Mouse (Mus musculus) cerebellum, adult 11 months (tissue): ENCODE measurements at regions not wholly inside any gene's neighbourhood (a gene's known extent, or its start where the extent isn't known, plus 50 kb on each side); places are given as distances from the start of the nearest gene placed in this dataset.

Source experiments
- DNase-seq: peaks from one replicate; pipeline ENCODE4 v3.0.0; 2022

- no peak for DNase-seq
Observed at GRCm38 (mm10) chr15:88036146-88037000, 492.3 kb downstream of the Fam19a5 start.

- no peak for DNase-seq
Observed at GRCm38 (mm10) chr15:88037606-88038005, 493.5 kb downstream of the Fam19a5 start.

GRCm38 (mm10) chr15:88042821-88043220, 498.7 kb downstream of the Fam19a5 start:
- no peak for DNase-seq

- DNase-seq: no peak
Observed at GRCm38 (mm10) chr15:88058071-88058470, 514.0 kb downstream of the Fam19a5 start.

GRCm38 (mm10) chr15:88060935-88061334, 516.8 kb downstream of the Fam19a5 start:
- DNase-seq: no peak

GRCm38 (mm10) chr15:88063041-88063440, 518.9 kb downstream of the Fam19a5 start:
- no peak for DNase-seq

GRCm38 (mm10) chr15:88068476-88068875, 524.4 kb downstream of the Fam19a5 start:
- DNase-seq: no peak

- no peak for DNase-seq
Observed at GRCm38 (mm10) chr15:88072676-88073075, 527.4 kb upstream of the Zdhhc25 start.

- DNase-seq: no peak
Observed at GRCm38 (mm10) chr15:88083911-88084310, 516.2 kb upstream of the Zdhhc25 start.

GRCm38 (mm10) chr15:88085631-88086030, 514.5 kb upstream of the Zdhhc25 start:
- no peak for DNase-seq

- no peak for DNase-seq
Observed at GRCm38 (mm10) chr15:88089486-88089885, 510.6 kb upstream of the Zdhhc25 start.

- no peak for DNase-seq
Observed at GRCm38 (mm10) chr15:88091390-88091789, 508.7 kb upstream of the Zdhhc25 start.

- no peak for DNase-seq
Observed at GRCm38 (mm10) chr15:88120376-88120775, 479.7 kb upstream of the Zdhhc25 start.

- peak; percentile 46 for DNase-seq
Observed at GRCm38 (mm10) chr15:88123907-88124523, 476.1 kb upstream of the Zdhhc25 start.

- peak; percentile 53 for DNase-seq
Observed at GRCm38 (mm10) chr15:88146118-88146517, 454.0 kb upstream of the Zdhhc25 start.

- DNase-seq: no peak
Observed at GRCm38 (mm10) chr15:88151199-88151598, 448.9 kb upstream of the Zdhhc25 start.

- no peak for DNase-seq
Observed at GRCm38 (mm10) chr15:88159618-88160170, 440.4 kb upstream of the Zdhhc25 start.

GRCm38 (mm10) chr15:88160291-88160690, 439.8 kb upstream of the Zdhhc25 start:
- no peak for DNase-seq

- no peak for DNase-seq
Observed at GRCm38 (mm10) chr15:88163438-88163837, 436.7 kb upstream of the Zdhhc25 start.

GRCm38 (mm10) chr15:88174326-88174725, 425.8 kb upstream of the Zdhhc25 start:
- DNase-seq: no peak

GRCm38 (mm10) chr15:88175991-88176390, 424.1 kb upstream of the Zdhhc25 start:
- peak; percentile 12 for DNase-seq

GRCm38 (mm10) chr15:88196539-88196938, 403.6 kb upstream of the Zdhhc25 start:
- DNase-seq: no peak

GRCm38 (mm10) chr15:88202736-88203135, 397.4 kb upstream of the Zdhhc25 start:
- no peak for DNase-seq

- no peak for DNase-seq
Observed at GRCm38 (mm10) chr15:88213356-88213755, 386.7 kb upstream of the Zdhhc25 start.
